Mouse (Mus musculus): ENCODE results near the gene Zfp334. TPM values are rescaled to one million over a fixed set of nuclear protein-coding genes. Genes with fewer than 3 reads are reported as not detected.

The Zfp334 gene
- 1.6 and 1.8 TPM in 2 replicates for polyA plus RNA-seq (2012; rRNA removed)

GRCm38 (mm10) chr2:165387844-165388495 lies at the start of gene Zfp334:
Zfp334 (minus strand) TSS chr2:165388259.
- DNase-seq (ENCODE audit: low read depth), result no peak

GRCm38 (mm10) chr2:165428694-165429093 lies 40.6 kb upstream of the Zfp334 start:
- no peak for DNase-seq (ENCODE audit: low read depth)

- no peak for DNase-seq (ENCODE audit: low read depth)
Observed at GRCm38 (mm10) chr2:165420195-165420594, 32.1 kb upstream of the Zfp334 start.

- DNase-seq (ENCODE audit: low read depth), result no peak
Observed at GRCm38 (mm10) chr2:165419670-165420111, 31.6 kb upstream of the Zfp334 start.

GRCm38 (mm10) chr2:165418577-165418976 lies 30.5 kb upstream of the Zfp334 start:
- DNase-seq (ENCODE audit: low read depth), result no peak

GRCm38 (mm10) chr2:165417291-165417690 lies 29.2 kb upstream of the Zfp334 start:
- DNase-seq (ENCODE audit: low read depth), result no peak

- DNase-seq (ENCODE audit: low read depth), result no peak
Observed at GRCm38 (mm10) chr2:165415795-165416194, 27.7 kb upstream of the Zfp334 start.

- no peak for DNase-seq (ENCODE audit: low read depth)
Observed at GRCm38 (mm10) chr2:165415141-165415721, 27.2 kb upstream of the Zfp334 start.

GRCm38 (mm10) chr2:165414321-165414720 lies 26.3 kb upstream of the Zfp334 start:
- no peak for DNase-seq (ENCODE audit: low read depth)

- DNase-seq (ENCODE audit: low read depth), result no peak
Observed at GRCm38 (mm10) chr2:165413884-165414283, 25.8 kb upstream of the Zfp334 start.

GRCm38 (mm10) chr2:165407700-165408301 lies 19.7 kb upstream of the Zfp334 start:
- DNase-seq (ENCODE audit: low read depth), result no peak

GRCm38 (mm10) chr2:165405351-165405750 lies 17.3 kb upstream of the Zfp334 start:
- no peak for DNase-seq (ENCODE audit: low read depth)

GRCm38 (mm10) chr2:165404951-165405350 lies 16.9 kb upstream of the Zfp334 start:
- DNase-seq (ENCODE audit: low read depth), result no peak

GRCm38 (mm10) chr2:165398164-165398785 lies 10.2 kb upstream of the Zfp334 start:
- no peak for DNase-seq (ENCODE audit: low read depth)

- DNase-seq (ENCODE audit: low read depth), result no peak
Observed at GRCm38 (mm10) chr2:165397502-165398163, 9.6 kb upstream of the Zfp334 start.

GRCm38 (mm10) chr2:165396831-165397501 lies 8.9 kb upstream of the Zfp334 start:
- DNase-seq (ENCODE audit: low read depth), result no peak

GRCm38 (mm10) chr2:165392156-165392555 lies 4.1 kb upstream of the Zfp334 start:
- DNase-seq (ENCODE audit: low read depth), result no peak

GRCm38 (mm10) chr2:165391561-165391960 lies 3.5 kb upstream of the Zfp334 start:
- DNase-seq (ENCODE audit: low read depth), result no peak

GRCm38 (mm10) chr2:165389299-165389952 lies 1.4 kb upstream of the Zfp334 start:
- DNase-seq (ENCODE audit: low read depth), result no peak

- DNase-seq (ENCODE audit: low read depth), result no peak
Observed at GRCm38 (mm10) chr2:165387370-165387769, 689 bp downstream of the Zfp334 start.

GRCm38 (mm10) chr2:165380050-165380449 lies 8.0 kb downstream of the Zfp334 start:
- no peak for DNase-seq (ENCODE audit: low read depth)

All from gonadal fat pad, adult 2 months (tissue).